Mouse (Mus musculus): ENCODE measurements around the gene Slc8a2. TPM values are rescaled to one million over a fixed set of nuclear protein-coding genes. Genes with fewer than 3 reads are reported as not detected.

Gene Slc8a2
- polyA plus RNA-seq, 1 experiment from 2014 or later, result 0.25 TPM

DNA sequence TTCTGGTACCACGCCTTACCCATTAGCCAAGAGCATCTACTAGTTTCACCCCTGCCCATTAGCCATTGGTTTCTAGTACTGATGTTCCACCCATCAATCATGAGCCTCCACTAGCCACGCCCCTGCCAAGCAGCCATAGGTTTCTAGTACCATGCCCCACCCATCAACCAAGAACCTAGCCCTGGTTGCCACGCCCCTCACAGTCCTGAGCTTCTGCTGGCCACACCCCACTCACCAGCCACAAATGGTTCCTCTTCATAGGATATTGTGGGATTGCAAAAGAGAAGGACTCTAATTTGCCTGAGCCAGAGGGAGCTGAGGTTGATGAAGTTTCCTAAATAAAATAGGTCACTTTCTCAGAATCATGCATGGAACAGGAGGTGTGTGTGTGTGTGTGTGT is 31.1 kb downstream of the Slc8a2 start:
- no peak for DNase-seq (ENCODE audit: low spot score)
- no peak overlapping the region for H3K4me3 ChIP-seq (ENCODE audit: low read depth, low read length)
- peaks cover 2% of the 10 kb centered on the region; the same call in 1 of the 2 replicates for H3K4me1 ChIP-seq (ENCODE audit: control insufficient read depth, insufficient read depth, low read length)
- no peak overlapping the region for H3K9ac ChIP-seq (replicated peaks; ENCODE audit: low read length)
- H3K27ac ChIP-seq (replicated peaks; ENCODE audit: low read depth, low read length), result no peak overlapping the region
- H3K9me3 ChIP-seq (replicated peaks; ENCODE audit: control insufficient read depth, low read length), result no peaks in the 10 kb centered on the region
- H3K4me2 ChIP-seq (ENCODE audit: low read depth, low read length), result no peak overlapping the region
- ATAC-seq (replicated peaks; ENCODE audit: insufficient number of reproducible peaks, low FRiP score, low TSS enrichment, low read depth), result no peak
- no peaks in the 10 kb centered on the region for H3K36me3 ChIP-seq (replicated peaks; ENCODE audit: control insufficient read depth, insufficient read depth, low read depth, low read length)
- 75% methylated on average over 3 of the region's 3 CpGs for WGBS
- peaks cover 18% of the 10 kb centered on the region for H3K27me3 ChIP-seq (ENCODE audit: control insufficient read depth, insufficient read depth, low read length)

- no peak overlapping the region for H3K9ac ChIP-seq (replicated peaks; ENCODE audit: low read length)
- 89% methylated on average over 9 of the region's 9 CpGs for WGBS
- H3K4me3 ChIP-seq (ENCODE audit: low read depth, low read length), result no peak overlapping the region
- ATAC-seq (replicated peaks; ENCODE audit: insufficient number of reproducible peaks, low FRiP score, low TSS enrichment, low read depth), result no peak
- H3K9me3 ChIP-seq (replicated peaks; ENCODE audit: control insufficient read depth, low read length), result no peaks in the 10 kb centered on the region
- no peak for DNase-seq (ENCODE audit: low spot score)
- no peak overlapping the region for H3K27ac ChIP-seq (replicated peaks; ENCODE audit: low read depth, low read length)
- no peaks in the 10 kb centered on the region for H3K36me3 ChIP-seq (replicated peaks; ENCODE audit: control insufficient read depth, insufficient read depth, low read depth, low read length)
- peaks cover 18% of the 10 kb centered on the region for H3K27me3 ChIP-seq (ENCODE audit: control insufficient read depth, insufficient read depth, low read length)
- H3K4me1 ChIP-seq (ENCODE audit: control insufficient read depth, insufficient read depth, low read length), result peaks cover 2% of the 10 kb centered on the region; the same call in 1 of the 2 replicates
- H3K4me2 ChIP-seq (ENCODE audit: low read depth, low read length), result no peak overlapping the region; the same call in 1 of the 2 replicates
Measured at GRCm38 (mm10) chr7:16161302-16161701, 31.7 kb downstream of the Slc8a2 start.

DNA sequence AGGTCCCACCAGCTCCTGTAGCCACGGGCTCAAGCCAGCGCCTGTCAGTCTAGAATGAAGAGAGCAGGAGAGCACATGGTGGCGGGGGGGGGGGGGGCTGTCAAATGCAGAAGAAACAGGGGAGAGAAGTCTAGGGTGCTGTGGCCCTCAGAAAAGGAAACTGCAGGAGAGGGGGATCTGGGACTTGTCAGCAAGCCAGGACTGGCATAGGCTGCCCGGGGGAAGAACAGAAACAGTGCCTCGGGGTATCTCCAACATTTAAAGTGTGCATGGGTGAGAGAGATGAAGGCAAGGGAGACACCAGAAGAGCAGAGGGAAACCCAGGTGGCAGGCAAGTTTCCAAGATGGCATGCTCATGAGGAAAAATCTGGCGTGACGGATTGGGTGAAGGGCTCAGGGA is 32.4 kb downstream of the Slc8a2 start:
- Histone ChIP-seq H3K4me3 (ENCODE audit: low read depth, low read length) (no peak overlapping the region), H3K9me3 (replicated peaks; ENCODE audit: control insufficient read depth, low read length) (no peaks in the 10 kb centered on the region), H3K9ac (replicated peaks; ENCODE audit: low read length) (no peak overlapping the region), H3K36me3 (replicated peaks; ENCODE audit: control insufficient read depth, insufficient read depth, low read depth, low read length) (no peaks in the 10 kb centered on the region), H3K27ac (replicated peaks; ENCODE audit: low read depth, low read length) (no peak overlapping the region), H3K4me2 (ENCODE audit: low read depth, low read length) (no peak overlapping the region), H3K4me1 (ENCODE audit: control insufficient read depth, insufficient read depth, low read length) (peaks cover 2% of the 10 kb centered on the region; the same call in 1 of the 2 replicates), H3K27me3 (ENCODE audit: control insufficient read depth, insufficient read depth, low read length) (peaks cover 18% of the 10 kb centered on the region)
- no peak for DNase-seq (ENCODE audit: low spot score)
- no peak for ATAC-seq (replicated peaks; ENCODE audit: insufficient number of reproducible peaks, low FRiP score, low TSS enrichment, low read depth)
- WGBS, result 83% methylated on average over 7 of the region's 7 CpGs

- ATAC-seq (replicated peaks; ENCODE audit: insufficient number of reproducible peaks, low FRiP score, low TSS enrichment, low read depth) (peak; percentile 50; the same call in 1 of the 2 replicates), DNase-seq (ENCODE audit: low spot score) (no peak)
- no peak overlapping the region for H3K4me3 ChIP-seq (ENCODE audit: low read depth, low read length)
- H3K4me2 ChIP-seq (ENCODE audit: low read depth, low read length), result no peak overlapping the region
- no peak overlapping the region; the same call in 1 of the 2 replicates for H3K9ac ChIP-seq (replicated peaks; ENCODE audit: low read length)
- no peaks in the 10 kb centered on the region for H3K36me3 ChIP-seq (replicated peaks; ENCODE audit: control insufficient read depth, insufficient read depth, low read depth, low read length)
- WGBS, result 7% methylated on average over 1 of the region's 1 CpGs
- H3K27ac ChIP-seq (replicated peaks; ENCODE audit: low read depth, low read length), result no peak overlapping the region
- H3K27me3 ChIP-seq (ENCODE audit: control insufficient read depth, insufficient read depth, low read length), result no peaks in the 10 kb centered on the region
- no peaks in the 10 kb centered on the region for H3K4me1 ChIP-seq (ENCODE audit: control insufficient read depth, insufficient read depth, low read length)
- H3K9me3 ChIP-seq (replicated peaks; ENCODE audit: control insufficient read depth, low read length), result no peaks in the 10 kb centered on the region
Measured at GRCm38 (mm10) chr7:16172141-16172581, 42.5 kb downstream of the Slc8a2 start.

- H3K27me3 ChIP-seq (ENCODE audit: control insufficient read depth, insufficient read depth, low read length), result no peaks in the 10 kb centered on the region
- H3K9me3 ChIP-seq (replicated peaks; ENCODE audit: control insufficient read depth, low read length), result no peaks in the 10 kb centered on the region
- 0 out of 2 replicates have a peak overlapping the region, but pooled peaks have one; percentile 20 for H3K27ac ChIP-seq (replicated peaks; ENCODE audit: low read depth, low read length)
- DNase-seq (ENCODE audit: low spot score) (no peak), ATAC-seq (replicated peaks; ENCODE audit: insufficient number of reproducible peaks, low FRiP score, low TSS enrichment, low read depth) (no peak)
- H3K9ac ChIP-seq (replicated peaks; ENCODE audit: low read length), result no peak overlapping the region; the same call in 1 of the 2 replicates
- no peak overlapping the region for H3K4me2 ChIP-seq (ENCODE audit: low read depth, low read length)
- 38% methylated on average over 1 of the region's 1 CpGs for WGBS
- H3K36me3 ChIP-seq (replicated peaks; ENCODE audit: control insufficient read depth, insufficient read depth, low read depth, low read length), result no peaks in the 10 kb centered on the region
- H3K4me3 ChIP-seq (ENCODE audit: low read depth, low read length), result no peak overlapping the region
- H3K4me1 ChIP-seq (ENCODE audit: control insufficient read depth, insufficient read depth, low read length), result no peaks in the 10 kb centered on the region
Measured at GRCm38 (mm10) chr7:16172586-16173140, 43.0 kb downstream of the Slc8a2 start.

- Histone ChIP-seq H3K27me3 (ENCODE audit: control insufficient read depth, insufficient read depth, low read length) (no peaks in the 10 kb centered on the region), H3K9ac (replicated peaks; ENCODE audit: low read length) (no peak overlapping the region), H3K9me3 (replicated peaks; ENCODE audit: control insufficient read depth, low read length) (no peaks in the 10 kb centered on the region), H3K4me3 (ENCODE audit: low read depth, low read length) (no peak overlapping the region), H3K4me2 (ENCODE audit: low read depth, low read length) (no peak overlapping the region), H3K27ac (replicated peaks; ENCODE audit: low read depth, low read length) (no peak overlapping the region), H3K4me1 (ENCODE audit: control insufficient read depth, insufficient read depth, low read length) (no peaks in the 10 kb centered on the region), H3K36me3 (replicated peaks; ENCODE audit: control insufficient read depth, insufficient read depth, low read depth, low read length) (no peaks in the 10 kb centered on the region)
- ATAC-seq (replicated peaks; ENCODE audit: insufficient number of reproducible peaks, low FRiP score, low TSS enrichment, low read depth) (no peak), DNase-seq (ENCODE audit: low spot score) (no peak)
- WGBS, result 54% methylated on average over 5 of the region's 5 CpGs
Measured at GRCm38 (mm10) chr7:16173146-16173545, 43.5 kb downstream of the Slc8a2 start.

DNA sequence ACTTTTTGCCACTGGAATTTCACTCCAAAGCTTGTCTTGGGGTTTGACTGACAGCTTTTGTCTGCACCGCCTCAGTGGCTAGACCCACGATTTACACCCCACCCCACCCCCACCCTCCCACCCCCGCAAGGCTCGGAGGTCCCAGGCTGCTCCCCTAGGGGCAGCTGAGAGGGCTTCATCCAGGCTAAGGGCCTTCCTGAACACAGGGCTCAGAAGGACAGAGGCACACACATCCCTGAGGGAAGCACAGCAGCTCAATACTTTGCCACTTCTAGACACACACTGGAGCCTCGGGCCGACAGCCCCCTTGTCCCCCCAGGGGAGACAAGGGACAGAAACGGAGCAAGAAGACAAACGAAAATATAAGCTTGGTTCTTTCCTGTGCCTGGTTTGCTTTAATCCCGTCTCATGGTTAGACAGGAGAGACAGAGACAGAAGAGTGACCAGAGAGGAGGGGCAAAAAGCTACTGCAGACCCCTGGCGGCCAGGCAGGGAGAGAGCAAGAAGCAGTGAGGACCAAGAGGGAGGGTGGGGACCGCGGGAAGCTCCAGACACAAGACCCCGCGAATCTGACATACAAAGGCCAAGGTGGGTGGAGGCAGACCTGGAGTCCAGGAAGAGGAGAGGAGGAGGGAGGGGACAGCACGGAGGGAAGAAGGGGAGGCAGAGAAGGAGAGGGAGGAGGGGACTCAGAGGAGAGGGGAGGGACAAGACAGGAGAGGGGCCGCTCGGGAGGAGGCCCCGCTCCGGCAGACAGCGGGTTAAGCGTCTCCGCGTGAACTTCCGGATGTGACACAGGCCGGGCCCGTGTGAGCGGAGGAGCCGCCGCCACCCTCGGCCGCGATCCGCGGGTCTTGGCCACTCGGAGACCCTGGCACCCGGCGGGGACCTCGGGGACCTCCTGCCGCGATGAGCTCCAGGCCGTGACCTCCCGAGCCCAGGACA is 45.2 kb downstream of the Slc8a2 start, which contains the start of gene Meis3:
TSS of gene Meis3 (plus strand) at position 494 of the 945 bp plus-strand sequence.
- peak within 1 kb of the TSS; percentile 28 for H3K27ac ChIP-seq (replicated peaks; ENCODE audit: low read depth, low read length)
- H3K4me1 ChIP-seq (ENCODE audit: control insufficient read depth, insufficient read depth, low read length), result no peaks in the 10 kb centered on the region
- DNase-seq (ENCODE audit: low spot score) (peak; percentile 74), ATAC-seq (replicated peaks; ENCODE audit: insufficient number of reproducible peaks, low FRiP score, low TSS enrichment, low read depth) (peak; percentile 88)
- peak within 1 kb of the TSS; percentile 82 for H3K4me2 ChIP-seq (ENCODE audit: low read depth, low read length)
- H3K36me3 ChIP-seq (replicated peaks; ENCODE audit: control insufficient read depth, insufficient read depth, low read depth, low read length), result no peaks in the 10 kb centered on the region
- no peaks in the 10 kb centered on the region for H3K27me3 ChIP-seq (ENCODE audit: control insufficient read depth, insufficient read depth, low read length)
- H3K9ac ChIP-seq (replicated peaks; ENCODE audit: low read length), result peak within 1 kb of the TSS; percentile 74
- peak within 1 kb of the TSS; percentile 55 for H3K4me3 ChIP-seq (ENCODE audit: low read depth, low read length)
- no peaks in the 10 kb centered on the region for H3K9me3 ChIP-seq (replicated peaks; ENCODE audit: control insufficient read depth, low read length)
- under 1% methylated on average over 42 of the region's 42 CpGs for WGBS

GRCm38 (mm10) chr7:16175542-16175931 is 45.9 kb downstream of the Slc8a2 start:
- ATAC-seq (replicated peaks; ENCODE audit: insufficient number of reproducible peaks, low FRiP score, low TSS enrichment, low read depth) (peak; percentile 19), DNase-seq (ENCODE audit: low spot score) (no peak)
- Histone ChIP-seq H3K9me3 (replicated peaks; ENCODE audit: control insufficient read depth, low read length) (no peaks in the 10 kb centered on the region), H3K27ac (replicated peaks; ENCODE audit: low read depth, low read length) (0 out of 2 replicates have a peak overlapping the region, but pooled peaks have one; percentile 28), H3K4me3 (ENCODE audit: low read depth, low read length) (peak overlapping the region; percentile 55), H3K36me3 (replicated peaks; ENCODE audit: control insufficient read depth, insufficient read depth, low read depth, low read length) (no peaks in the 10 kb centered on the region), H3K9ac (replicated peaks; ENCODE audit: low read length) (peak overlapping the region; percentile 74), H3K4me1 (ENCODE audit: control insufficient read depth, insufficient read depth, low read length) (no peaks in the 10 kb centered on the region), H3K27me3 (ENCODE audit: control insufficient read depth, insufficient read depth, low read length) (no peaks in the 10 kb centered on the region), H3K4me2 (ENCODE audit: low read depth, low read length) (peak overlapping the region; percentile 82)
- WGBS, result 0% methylated on average over 10 of the region's 10 CpGs

All from embryonic facial prominence, embryonic 11.5 days (tissue).